Mouse (Mus musculus): ENCODE measurements around the gene Fam3c. TPM values are rescaled to one million over a fixed set of nuclear protein-coding genes. Genes with fewer than 3 reads are reported as not detected.
A peak's percentile ranks its signal among the peaks of the same experiment; 100 is the strongest.

Fam3c gene
- 47.7 and 52.0 TPM in 2 replicates for total RNA-seq (2021)
- long read RNA-seq, experiment 1, transcript Fam3c-205 (10 exons, 2,826 nt): major isoform, 71 of 99 reads
- long read RNA-seq, experiment 1, partial matches to known transcripts: 9 of 99 reads
- long read RNA-seq, experiment 1, other reads (novel, unspliced or antisense): 19 of 99 reads
- long read RNA-seq, experiment 2, transcript Fam3c-205 (10 exons, 2,826 nt): major isoform, 39 of 64 reads
- long read RNA-seq, experiment 2, partial matches to known transcripts: 7 of 64 reads
- long read RNA-seq, experiment 2, other reads (novel, unspliced or antisense): 17 of 64 reads

- peak; percentile 98 for DNase-seq
Measured at GRCm38 (mm10) chr6:22356086-22356507, at the start of gene Fam3c. Gene Fam3c (minus strand): TSS chr6:22356243.

DNA sequence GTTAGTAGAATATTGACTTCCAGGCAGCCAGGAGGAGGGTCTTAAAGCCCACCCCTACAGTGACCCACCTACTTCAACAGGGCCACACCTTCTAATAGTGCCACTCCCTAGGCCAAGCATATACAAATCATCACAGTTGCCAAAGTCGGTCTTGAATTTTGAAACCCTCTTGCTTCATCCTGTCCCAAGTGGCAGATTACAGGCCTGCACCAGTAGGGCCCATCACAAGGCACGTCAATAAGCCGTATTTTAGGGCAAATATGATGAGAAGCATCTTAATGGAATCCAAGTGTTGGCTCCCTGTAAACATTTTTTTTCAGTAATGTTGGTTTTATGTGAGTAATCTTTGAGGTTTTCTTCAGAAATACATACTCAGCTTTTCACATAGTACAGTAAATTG, 49.0 kb upstream of the Fam3c start:
- DNase-seq: no peak

DNA sequence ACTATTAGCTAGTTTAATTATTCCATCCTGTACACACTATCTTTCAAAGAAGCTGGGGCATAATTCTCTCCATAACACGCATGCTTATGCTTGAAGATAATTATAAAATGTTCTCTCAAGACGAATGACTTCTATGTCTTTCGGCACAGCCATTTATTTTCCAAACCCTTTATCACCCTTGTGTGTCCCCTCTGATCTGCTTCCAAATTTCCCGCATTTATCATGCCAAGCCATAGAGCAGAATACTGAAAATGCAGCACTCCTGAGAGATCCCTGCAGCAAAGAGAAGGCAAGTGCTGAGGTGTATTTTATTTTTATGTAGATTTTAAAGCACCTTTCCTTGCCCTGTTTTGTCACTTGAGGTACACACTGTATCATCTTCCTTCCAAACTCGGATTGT, 47.7 kb upstream of the Fam3c start:
- DNase-seq: peak; percentile 60

- DNase-seq: no peak
Measured at GRCm38 (mm10) chr6:22403317-22403716, 47.3 kb upstream of the Fam3c start.

- no peak for DNase-seq
Measured at GRCm38 (mm10) chr6:22402548-22403164, 46.6 kb upstream of the Fam3c start.

DNA sequence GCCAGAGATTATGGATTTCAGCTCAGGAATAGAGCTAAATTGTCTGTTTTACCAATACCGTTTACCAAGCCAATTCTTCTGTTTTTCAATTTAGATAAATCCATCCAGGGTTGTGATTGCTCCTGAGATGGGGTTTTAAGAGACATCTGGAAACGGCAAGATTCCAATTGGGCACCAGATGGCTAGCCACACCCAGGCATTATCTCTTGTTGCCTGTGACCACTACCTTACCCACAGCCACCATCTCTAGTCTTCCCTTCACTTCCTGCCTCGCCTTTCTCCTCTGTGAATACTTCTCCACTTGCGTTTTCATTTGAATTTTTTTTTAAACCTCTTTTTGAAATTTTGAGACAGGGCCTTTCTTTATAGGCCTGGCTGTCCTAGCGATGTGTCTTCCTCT, 46.0 kb upstream of the Fam3c start:
- DNase-seq: no peak

DNA sequence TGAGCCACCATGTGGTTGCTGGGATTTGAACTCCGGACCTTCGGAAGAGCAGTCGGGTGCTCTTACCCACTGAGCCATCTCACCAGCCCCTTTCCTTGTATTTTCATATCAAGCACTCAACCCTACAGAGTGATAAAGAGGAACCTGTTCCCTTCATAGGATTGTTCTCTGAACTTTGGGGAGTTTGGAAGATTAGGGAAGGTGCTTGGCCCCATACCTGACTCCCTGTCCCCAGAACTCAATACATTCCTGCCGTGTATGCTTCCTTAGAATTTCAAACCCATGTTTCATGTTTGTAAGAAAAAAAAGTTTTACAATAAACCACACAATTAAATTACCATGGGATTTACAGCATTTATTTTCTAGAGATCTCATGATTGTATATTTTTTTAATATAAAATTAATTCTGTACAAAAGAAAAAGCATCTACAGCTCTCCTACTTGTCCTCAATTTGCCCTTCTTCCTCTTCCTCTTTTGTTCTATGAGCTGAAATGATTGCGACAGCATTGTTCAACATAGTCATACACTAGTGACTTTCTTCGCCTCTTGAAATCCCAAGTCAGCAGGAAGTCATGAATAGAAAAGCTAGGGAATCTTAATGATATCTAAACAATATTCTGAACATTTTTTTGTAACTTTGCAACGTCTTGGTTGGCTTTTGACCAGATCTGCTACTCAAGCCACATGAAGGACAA, 42.2 kb upstream of the Fam3c start:
- no peak for DNase-seq

DNA sequence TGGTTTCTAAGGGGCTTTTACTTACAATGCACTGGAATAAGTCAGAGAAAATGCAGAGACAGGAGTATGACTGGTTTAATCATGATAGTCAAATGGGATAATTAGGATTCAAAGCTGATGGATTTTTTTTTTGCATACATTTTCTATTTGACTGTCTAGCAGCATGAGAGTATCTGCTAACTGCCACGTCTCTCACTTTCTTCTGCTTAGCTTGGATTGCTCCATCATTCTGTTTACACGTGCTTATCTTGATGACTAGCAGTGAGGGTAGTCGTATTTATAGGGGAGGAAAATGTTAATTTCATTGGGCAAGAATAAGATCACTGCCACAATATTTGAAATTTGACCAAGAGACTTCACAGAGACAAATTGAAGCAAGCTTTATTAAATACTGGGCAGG, 39.2 kb upstream of the Fam3c start:
- no peak for DNase-seq

GRCm38 (mm10) chr6:22390654-22391365, 34.8 kb upstream of the Fam3c start:
- no peak for DNase-seq

DNA sequence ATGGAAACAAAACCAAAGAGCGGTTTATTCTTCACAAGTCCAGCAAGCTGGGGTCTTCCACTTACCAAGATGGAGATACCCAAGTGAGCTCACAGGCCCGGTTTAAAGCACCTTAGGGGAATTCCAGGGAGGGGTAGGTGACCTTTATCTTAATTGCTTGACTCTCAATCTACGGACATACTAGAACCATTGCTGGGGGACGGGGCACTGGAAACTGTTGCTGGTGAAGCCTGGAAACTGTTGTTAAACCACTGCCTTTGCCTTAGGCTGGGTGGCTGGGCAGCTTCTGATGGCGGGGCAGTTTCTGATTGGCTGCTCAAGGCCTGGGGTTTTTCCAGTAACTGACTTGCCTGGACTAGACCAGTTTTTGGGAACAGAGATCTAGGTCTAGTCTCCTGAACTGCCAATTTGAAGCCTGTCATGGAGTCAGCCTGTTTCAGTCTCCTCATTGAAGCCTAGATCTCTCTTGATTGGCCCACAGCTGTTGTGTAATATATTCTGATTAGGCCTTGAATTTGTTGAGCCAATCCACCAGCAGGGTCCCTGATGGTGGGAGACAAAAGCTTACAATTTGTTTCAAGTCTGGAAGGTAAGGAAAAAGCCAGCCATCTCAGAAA, 29.3 kb upstream of the Fam3c start:
- DNase-seq: no peak

GRCm38 (mm10) chr6:22380269-22380668, 24.2 kb upstream of the Fam3c start:
- peak; percentile 23 for DNase-seq

- no peak for DNase-seq
Measured at GRCm38 (mm10) chr6:22379831-22380230, 23.8 kb upstream of the Fam3c start.

DNA sequence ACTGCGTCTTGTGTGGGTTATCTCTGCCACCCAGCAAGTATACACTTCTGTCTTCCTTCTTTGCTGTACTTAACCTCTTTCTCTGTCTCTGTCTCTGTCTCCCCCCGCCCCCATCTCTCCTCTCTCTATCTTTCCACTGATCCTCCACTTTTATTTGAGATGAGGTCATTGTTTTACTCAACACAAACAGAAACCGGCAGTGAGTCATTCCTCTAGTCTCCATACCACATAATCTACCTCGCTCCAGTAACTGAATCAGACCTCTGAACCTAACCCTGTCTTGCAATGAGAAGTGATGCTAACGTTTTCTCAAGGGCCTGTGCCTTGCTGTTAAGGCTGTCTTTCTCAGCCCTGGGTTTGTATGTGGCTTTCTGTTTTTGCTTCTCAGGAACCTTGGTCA, 22.4 kb upstream of the Fam3c start:
- no peak for DNase-seq

- no peak for DNase-seq
Measured at GRCm38 (mm10) chr6:22374791-22375190, 18.7 kb upstream of the Fam3c start.

GRCm38 (mm10) chr6:22373476-22373875, 17.4 kb upstream of the Fam3c start:
- no peak for DNase-seq

- no peak for DNase-seq
Measured at GRCm38 (mm10) chr6:22366977-22367376, 10.9 kb upstream of the Fam3c start.

GRCm38 (mm10) chr6:22363590-22363989, 7.5 kb upstream of the Fam3c start:
- no peak for DNase-seq

- DNase-seq: no peak
Measured at GRCm38 (mm10) chr6:22361941-22362340, 5.9 kb upstream of the Fam3c start.

DNA sequence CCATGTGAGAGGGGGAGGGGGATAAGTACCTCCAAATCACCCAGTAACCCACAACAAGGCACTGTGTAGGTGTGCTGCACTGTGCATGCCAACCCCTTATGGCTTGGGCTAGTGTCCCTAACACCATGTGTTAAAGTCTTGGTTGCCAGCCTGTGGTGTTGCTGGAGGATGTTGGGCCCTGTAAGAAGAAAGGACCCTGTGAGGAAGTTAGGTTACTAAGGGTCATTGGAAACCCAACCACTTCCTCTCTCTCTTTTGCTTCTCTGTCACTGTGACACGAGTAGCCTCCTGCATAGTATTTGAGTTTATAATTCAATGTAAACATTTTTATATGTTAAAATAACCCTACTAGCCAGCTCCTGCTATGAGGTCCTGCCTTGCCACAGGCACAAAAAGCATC, 3.0 kb upstream of the Fam3c start:
- no peak for DNase-seq

DNA sequence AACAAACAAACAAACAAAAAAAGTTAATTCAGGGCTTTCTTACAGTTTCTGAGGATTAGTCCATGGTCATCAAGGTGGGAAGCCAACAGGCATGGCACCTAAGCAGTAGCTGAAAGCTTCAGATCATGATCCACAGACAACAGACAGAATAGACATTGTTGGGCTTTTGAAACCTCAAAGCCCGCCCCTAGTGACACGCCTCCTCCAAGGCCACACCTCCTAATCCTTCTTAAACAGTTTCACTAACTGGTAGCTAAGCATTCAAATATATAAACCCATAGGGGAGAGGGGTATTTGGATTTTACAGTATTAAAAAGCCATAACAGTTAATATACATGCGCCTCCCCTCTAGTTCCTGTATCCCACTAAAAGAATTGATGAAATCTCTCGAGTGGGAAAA, 1.3 kb upstream of the Fam3c start:
- DNase-seq: no peak

GRCm38 (mm10) chr6:22355396-22356085, 502 bp downstream of the Fam3c start:
- no peak for DNase-seq

GRCm38 (mm10) chr6:22354675-22355074, 1.4 kb downstream of the Fam3c start:
- no peak for DNase-seq

All from adrenal gland, postnatal 14 days (tissue).